Mouse (Mus musculus): Measurements from ENCODE around the gene Nid1.
"Not testable (repeated sequence)": the region's sequence is repeated elsewhere in the genome, so short reads cannot be mapped to it uniquely, and the experiment has no call there.

Nid1 gene

GRCm38 (mm10) chr13:13493517-13493916 lies 56.2 kb downstream of the Nid1 start:
- no peak for DNase-seq

- DNase-seq, result no peak
These were observed 60.7 kb downstream of the Nid1 start for GRCm38 (mm10) chr13:13498022-13498421.

DNA sequence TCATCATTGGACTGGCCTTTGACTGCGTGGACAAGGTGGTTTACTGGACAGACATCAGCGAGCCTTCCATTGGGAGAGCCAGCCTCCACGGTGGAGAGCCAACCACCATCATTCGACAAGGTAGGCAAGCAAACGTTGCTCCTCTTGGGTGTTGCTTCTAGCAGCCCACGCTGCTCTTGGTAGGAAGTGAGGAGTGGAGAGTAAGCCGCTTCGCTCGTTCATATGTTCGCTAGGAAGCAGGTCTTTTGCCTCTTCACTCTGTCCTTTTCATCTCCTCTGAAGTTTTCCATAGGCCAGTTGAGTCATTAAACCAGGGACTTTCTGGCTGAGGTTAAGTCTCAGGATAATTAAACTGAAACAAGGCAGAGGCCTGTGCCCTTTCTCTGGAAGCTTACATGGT lies 65.1 kb downstream of the Nid1 start:
- DNase-seq, result no peak

DNA sequence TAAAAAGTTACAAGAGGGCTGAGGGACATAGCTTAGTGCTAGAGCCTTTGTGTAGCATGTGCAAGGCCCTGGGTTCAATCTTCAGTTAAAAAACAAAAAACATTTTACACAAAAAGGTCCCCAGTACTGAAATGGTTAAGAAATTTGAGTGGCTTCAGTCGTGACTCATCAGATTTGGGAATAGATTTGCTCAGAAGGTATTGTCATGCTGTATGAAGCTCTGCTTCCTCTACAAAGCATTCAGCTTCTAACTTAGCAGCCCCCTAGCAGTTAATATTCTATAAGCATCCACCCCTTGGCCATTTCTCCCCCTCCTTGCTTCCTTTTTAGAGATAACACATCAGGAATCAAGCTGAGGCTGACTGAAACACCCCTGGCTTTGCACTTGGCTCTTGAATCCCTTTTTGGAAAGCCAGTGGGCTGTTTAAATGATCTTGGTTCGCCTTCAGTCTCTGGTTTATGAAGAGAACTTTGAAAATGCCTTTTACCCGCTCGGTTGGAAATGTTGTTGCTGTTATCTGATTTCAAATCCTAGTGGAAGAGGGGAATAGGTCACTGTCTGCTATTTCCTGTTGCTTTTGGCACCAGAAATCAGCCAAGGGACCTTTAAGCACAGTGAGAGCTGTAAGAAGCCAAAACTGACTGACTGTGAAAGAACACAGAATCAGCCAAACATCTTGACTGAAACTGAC lies 66.5 kb downstream of the Nid1 start:
- DNase-seq, result no peak

DNA sequence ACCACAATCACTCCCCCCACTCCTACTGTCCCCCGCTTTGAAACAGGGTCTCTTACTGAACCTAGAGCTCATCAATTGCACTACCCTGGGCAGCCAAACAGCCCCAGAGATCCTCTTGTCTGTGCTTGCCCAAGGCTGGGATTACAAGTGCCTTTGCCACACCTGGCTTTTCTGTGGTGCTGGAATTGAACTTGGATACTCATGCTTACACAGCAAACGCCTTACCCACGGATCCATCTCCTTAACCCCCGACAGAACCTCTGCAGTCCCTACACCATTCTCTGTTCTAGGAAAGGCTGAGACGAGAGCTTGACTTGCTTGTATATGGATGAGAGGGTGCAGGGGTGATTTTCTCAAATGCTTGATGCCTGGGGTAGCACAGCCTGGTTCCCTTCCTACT lies 67.7 kb downstream of the Nid1 start:
- DNase-seq, result no peak

GRCm38 (mm10) chr13:13506556-13506955 lies 69.2 kb downstream of the Nid1 start:
- DNase-seq, result no peak

- DNase-seq, result no peak
These were observed 77.5 kb downstream of the Nid1 start for GRCm38 (mm10) chr13:13514861-13515260.

- DNase-seq, result peak; percentile 83
These were observed 79.2 kb downstream of the Nid1 start for GRCm38 (mm10) chr13:13516376-13517225.

DNA sequence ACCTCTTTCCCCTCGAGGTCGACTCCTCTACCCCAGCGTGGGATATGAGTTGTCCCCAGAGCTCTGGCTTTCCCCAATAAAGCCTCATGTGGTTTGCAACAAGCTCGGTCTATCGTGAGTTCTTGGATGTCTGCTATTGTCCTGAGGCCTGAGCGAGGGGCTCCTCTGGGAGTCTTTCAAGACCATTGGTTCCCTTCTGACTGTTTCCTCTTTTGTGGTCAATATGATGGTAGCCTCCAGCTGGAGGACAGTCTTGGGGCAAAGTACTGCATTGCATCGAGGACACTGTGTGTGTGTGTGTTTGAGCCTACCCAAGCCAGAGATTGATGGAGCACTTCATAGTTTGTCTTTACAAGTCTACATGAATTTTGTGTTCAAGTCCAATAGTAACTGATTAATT lies 80.8 kb downstream of the Nid1 start:
- DNase-seq, result no peak

- no peak for DNase-seq
These were observed 83.1 kb downstream of the Nid1 start for GRCm38 (mm10) chr13:13520436-13520835.

DNA sequence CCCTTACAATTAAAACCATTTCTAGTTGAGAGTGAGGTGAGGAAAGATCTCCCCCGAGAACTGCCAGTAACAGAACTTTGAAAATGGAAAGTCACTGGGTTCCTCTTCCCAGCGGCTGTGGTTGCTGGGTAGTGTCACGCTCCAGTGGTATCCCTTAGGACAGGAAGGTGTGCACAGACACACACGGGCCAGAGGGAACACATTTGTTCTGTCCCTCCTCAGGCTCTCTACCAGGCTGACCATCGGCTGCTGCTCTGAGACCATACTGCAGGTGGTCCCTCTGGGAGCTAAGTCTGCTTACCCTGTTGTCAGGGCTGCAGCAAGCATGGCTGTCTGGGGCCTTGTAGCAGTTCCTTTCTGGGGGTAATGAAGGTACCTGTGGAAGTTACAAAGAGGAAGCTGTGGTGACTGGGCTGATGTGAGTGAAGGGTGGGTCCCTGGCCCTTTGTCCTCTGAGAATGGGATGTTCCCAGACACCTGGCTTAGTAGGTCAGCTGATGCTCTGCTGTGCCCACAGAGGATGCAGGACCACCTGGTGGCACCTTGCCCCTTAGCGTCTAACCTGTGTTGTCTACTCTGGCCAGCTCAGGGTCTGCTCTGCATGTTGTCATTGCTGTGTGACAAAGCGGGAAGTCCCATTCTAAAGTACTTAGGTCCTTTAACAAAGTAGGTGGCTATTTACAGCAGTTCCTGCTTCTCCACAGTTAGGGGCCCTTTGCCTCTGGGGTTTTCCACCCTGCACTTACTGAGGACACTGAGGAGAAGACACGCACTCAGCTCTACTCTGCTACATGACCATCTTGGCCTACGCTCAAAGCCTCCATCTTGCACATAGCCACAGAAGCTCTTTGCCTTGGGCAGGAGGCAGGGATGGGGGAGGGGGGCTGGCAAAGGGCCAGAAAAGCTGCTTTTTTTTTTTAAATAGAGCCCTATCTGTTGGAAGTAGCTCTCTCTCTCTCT lies 86.6 kb downstream of the Nid1 start:
- DNase-seq, result no peak

DNA sequence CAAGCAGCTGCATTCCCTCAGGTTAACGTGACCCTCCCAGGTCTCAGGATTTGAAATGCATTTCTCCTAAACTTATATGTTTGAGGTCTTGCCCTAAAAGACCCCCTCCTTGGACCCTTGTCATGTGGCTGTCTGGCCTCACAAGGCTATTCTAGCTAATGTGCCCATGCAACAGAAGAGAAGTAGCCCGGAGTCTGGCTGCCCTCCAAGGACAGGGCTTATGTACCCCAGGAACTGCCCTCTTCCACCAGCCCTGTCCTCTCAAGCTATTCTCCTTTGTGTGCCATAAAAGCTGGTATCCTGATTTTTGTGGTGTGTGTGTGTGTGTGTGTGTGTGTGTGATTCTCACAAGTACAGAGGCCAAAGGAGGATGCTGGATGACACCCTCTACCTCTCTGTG lies 87.9 kb downstream of the Nid1 start:
- DNase-seq, result no peak

DNA sequence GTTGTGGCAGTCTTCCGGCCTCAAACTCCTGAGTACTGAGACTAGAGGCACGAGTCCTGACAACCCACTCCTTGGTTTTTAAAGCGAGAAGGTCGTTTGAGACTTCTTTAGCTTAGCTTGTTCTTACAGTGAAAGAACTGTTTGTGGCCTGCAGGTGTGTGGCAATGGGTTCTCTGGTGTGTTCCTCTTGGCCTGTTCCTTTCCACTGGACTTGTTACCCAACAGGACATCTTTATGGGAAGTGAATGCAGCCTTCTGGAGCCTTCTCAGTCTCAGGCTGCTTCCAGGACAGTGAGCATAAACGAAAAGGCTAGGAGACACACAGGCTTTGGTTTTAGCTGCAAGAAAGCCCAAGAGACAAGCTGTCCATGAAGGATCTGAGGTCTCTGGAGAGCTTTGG lies 88.5 kb downstream of the Nid1 start:
- DNase-seq, result no peak

DNA sequence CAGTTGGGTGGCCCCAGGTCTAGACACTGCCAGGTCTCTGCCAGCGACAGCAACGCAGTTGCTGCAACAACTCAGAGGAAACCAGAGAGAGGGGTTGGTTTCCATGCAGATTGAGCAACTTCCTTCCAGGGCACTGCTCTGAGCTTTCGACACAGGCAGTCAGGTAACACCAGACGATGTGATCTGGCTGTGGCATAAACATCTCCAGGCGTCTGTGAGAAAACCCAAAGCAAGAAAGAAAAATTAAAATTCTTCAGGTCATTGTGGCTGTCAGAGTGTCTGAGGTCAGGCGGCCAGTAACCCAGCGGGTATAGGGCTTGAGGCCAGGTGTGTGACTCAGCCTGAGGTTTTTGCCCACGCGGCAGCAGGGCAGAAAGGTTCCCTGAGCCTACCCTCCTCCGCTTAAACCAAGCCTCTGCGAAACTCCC lies 91.8 kb downstream of the Nid1 start:
- DNase-seq, result peak; percentile 76

DNA sequence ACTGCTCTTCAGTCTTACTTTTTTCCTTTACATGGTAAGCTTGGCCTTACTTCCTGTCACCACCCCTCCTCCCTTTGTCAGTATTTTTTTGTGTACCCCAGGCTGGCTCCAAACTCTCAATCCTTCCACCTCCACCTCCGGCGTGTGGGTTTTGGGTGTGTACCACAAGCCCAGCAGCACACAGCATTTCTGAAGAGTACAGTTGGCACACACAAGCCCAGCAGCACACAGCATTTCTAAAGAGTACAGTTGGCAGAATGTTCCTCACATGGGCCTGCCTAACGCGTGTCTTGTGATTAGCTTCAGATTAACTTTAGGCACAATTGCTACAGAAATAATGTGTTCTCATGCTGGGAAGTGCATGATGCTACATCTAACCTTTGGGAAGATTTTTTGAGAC lies 93.6 kb downstream of the Nid1 start:
- DNase-seq, result no peak

DNA sequence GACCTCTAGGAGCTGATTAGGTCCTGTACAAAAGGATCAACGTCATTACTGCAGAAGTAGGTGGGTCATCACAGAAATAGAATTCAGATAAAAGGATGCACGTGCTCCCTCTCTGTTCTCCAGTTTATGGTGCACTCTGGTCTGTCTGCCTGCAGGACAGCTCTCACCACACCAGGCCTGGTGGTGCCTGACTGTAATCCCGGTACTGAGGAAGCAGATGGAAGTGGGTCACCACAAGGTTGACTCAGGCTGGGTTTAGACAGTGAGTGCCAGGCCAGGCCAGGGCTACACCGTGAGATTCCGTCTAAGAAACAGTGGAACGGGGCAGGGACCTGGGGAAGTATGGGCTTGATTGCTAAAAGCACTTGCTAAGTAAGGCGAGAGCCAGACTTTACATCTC lies 94.6 kb downstream of the Nid1 start:
- no peak for DNase-seq

DNA sequence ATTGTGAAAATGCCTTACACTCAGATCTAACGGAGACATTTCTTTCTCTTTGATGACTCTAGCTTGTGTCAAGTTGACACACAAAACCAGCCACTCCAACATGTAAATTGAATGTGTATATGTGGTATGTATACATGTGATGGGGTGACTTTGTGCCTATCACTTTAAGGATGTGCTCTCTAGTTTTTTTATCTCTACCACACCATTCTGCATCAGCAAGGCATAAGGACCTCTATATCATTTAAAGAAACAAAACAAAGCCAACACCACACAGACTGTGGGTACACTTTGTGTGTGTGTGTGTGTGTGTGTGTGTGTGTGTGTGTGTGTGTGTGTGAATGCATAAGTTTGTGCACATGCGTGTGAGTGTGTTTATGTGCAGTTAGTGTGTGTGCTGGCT lies 99.2 kb downstream of the Nid1 start:
- no peak for DNase-seq

DNA sequence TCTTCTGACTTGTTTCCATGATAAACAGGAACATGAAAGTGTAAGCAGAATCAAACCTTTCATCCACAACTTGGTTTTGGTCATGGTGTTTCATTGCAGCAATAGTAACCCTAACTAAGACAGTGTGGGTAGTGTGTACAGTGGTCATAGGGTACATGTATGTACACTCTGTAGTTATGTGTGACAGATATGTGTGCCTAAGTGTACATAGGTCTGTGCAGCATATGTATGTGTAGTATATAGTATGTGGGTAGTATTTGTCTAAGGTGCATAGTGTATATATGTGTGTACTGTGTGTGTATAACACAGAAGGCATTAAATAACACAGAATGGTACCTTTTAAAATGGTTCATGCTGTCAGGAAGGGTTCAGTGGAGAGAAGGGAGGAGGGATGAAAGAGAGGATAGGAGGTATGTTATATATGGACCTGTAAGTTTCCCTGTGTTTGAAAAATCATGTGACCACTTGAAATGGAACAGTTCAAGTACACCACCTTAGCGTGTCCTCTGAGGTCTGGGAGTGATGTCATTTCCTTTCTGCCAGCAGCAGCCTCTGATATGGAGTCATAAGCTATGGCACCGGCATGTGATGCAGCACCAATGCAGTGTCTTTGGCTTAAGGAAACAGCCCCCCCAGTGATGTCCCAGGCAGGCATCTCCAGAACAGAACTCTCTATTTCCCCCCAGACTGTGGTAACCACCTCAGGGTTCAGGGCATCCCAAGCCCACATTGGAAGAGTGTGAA lies 100.1 kb downstream of the Nid1 start:
- DNase-seq, result no peak

GRCm38 (mm10) chr13:13538585-13539300 lies 101.4 kb downstream of the Nid1 start:
- DNase-seq, result peak; percentile 35

DNA sequence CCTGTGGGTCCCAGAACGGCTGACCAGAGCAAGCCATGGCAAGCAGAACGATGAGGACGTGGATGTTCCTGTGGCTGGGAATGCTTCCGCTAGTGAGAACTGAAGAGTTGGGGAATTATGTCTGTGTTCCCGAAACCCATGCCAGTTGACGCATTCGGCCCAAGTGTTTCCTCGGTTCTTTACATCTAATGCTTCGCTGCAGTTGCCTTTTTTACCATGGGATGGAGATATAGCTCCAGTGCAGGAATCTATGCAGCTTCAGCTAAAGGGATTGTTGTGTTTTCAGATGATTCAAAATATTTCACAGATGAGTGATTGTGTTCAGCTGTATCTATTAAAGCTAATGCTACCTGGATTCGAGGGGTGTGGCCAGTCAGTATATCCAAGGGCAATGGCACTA lies 105.7 kb downstream of the Nid1 start:
- DNase-seq, result not testable (repeated sequence)

GRCm38 (mm10) chr13:13546792-13547191 lies 109.4 kb downstream of the Nid1 start:
- no peak for DNase-seq

GRCm38 (mm10) chr13:13547889-13548288 lies 110.5 kb downstream of the Nid1 start:
- DNase-seq, result no peak
